Mouse (Mus musculus) bone marrow, adult 2 months (tissue): ENCODE measurements at regions not wholly inside any gene's neighbourhood (a gene's known extent, or its start where the extent isn't known, plus 50 kb on each side); places are given as distances from the start of the nearest gene placed in this dataset.

Experiments used
- CTCF ChIP-seq: fragments of 200-500 bp; IDR thresholded peaks from 2 replicates; pipeline ENCODE4 v1.5.1; 2011; ENCODE audit warnings: low read length, control low read depth; ENCODE audit not compliant: control insufficient read depth, insufficient read depth
- POLR2A ChIP-seq: fragments of 200-500 bp; IDR thresholded peaks from 2 replicates; pipeline ENCODE4 v1.6.1; 2011; ENCODE audit warnings: low read depth, mild to moderate bottlenecking, control low read depth, low read length, borderline replicate concordance; ENCODE audit not compliant: control insufficient read depth

DNA sequence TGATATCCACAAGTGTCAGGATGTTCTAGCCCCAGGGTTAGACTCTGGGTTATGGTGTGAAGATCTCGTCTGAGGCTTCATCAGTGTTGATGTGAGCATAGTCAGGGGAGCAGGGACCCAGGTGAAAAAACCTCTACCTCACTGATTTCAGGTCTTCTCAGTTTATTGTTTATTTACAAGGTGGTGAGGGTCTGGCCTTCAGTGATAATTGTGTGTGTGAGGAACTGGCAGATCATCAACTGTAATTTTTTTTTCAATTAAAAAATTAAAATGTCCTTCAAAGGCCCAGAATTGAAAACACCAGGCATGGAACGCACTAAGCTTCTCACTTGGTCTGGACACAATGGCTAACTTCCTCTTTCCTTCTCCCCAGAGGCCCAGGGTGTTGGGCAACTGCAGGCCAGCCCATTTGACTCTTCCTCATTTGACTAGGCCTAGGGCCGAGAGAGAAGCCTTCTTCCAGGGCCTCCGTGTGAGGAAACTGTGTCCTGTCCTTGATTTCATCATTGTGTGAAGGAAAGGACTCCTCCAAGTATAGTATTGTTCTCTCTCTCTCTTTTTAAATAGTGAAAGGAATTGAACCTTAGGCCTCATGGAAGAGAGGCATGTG lies 91.0 kb upstream of the Klf4 start:
- no peak for TF ChIP-seq CTCF
- no peak for TF ChIP-seq POLR2A
